Mouse (Mus musculus) splenic B cell, adult 2 months (primary cell): ENCODE data around the gene Zfp110.
"Not testable (repeated sequence)": the region's sequence is repeated elsewhere in the genome, so short reads cannot be mapped to it uniquely, and the experiment has no call there.

Experiments
- DNase-seq: peaks from one replicate; pipeline ENCODE4 v3.0.0-alpha.2; 2011; ENCODE audit warnings: low read depth, low spot score
- H3K27me3 ChIP-seq: 2 replicates; pipeline ENCODE4 v1.6.1; 2012; ENCODE audit warnings: mild to moderate bottlenecking, low read length, moderate library complexity, mixed read lengths; ENCODE audit not compliant: control insufficient read depth, poor library complexity, insufficient read depth, severe bottlenecking
- H3K36me3 ChIP-seq: 2 replicates; pipeline ENCODE4 v1.6.1; 2012; ENCODE audit warnings: mild to moderate bottlenecking, low read length, moderate library complexity, mixed read lengths; ENCODE audit not compliant: control insufficient read depth, poor library complexity, insufficient read depth, severe bottlenecking

Gene Zfp110

GRCm38 (mm10) chr7:12834162-12835120, at the start of gene Zfp110:
TSS of gene Zfp110 (plus strand) at chr7:12834761.
- Histone ChIP-seq H3K36me3 (peaks cover 17% of the 10 kb centered on the region), H3K27me3 (no peaks in the 10 kb centered on the region)
- peak; percentile 92 for DNase-seq

DNA sequence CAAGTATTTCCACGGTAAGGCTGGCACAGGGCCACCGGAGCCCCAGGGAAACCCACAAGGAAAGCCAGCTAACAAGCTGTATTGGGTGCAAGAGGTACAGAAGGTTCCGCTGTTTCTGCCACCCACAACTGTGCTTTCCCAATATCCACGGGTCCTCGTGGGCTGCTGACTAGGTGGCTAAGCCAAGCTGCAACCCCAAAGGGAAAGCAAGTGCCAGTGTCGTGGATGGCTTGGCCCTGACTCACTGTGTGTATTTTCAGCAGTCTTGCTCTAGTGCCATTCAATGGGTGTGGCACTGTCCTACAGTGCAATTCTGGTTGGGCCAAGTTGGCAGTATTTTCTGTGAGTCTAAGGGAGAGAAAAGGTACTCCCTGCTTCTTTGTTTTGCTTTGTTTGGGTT, 47.2 kb upstream of the Zfp110 start:
- no peaks in the 10 kb centered on the region for H3K27me3 ChIP-seq
- H3K36me3 ChIP-seq: no peaks in the 10 kb centered on the region
- no peak for DNase-seq

- H3K27me3 ChIP-seq: no peaks in the 10 kb centered on the region
- no peaks in the 10 kb centered on the region for H3K36me3 ChIP-seq
- DNase-seq: no peak
Observed at GRCm38 (mm10) chr7:12788025-12788424, 46.5 kb upstream of the Zfp110 start.

DNA sequence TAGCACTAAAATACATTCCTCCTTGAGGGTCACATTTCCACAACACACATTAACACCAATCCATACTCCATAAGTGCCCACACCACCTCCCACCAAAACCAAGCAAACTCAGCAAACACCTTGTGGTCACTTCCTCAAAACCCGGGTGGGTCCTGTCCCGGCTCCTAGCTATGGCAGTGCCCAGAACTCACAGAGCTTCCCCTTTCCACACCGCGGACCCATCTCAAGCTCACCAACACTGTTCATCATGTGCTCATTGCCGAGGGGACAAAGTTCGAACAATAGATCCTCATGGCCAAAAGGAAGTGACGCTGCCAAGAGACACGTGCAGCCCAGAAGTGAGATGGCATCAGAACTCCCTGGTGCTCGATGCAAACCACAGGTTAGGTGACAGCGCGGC, 41.9 kb upstream of the Zfp110 start:
- not testable (repeated sequence) for H3K36me3 ChIP-seq, H3K27me3 ChIP-seq
- peak; percentile 6 for DNase-seq

GRCm38 (mm10) chr7:12797971-12798370, 36.6 kb upstream of the Zfp110 start:
- no peaks in the 10 kb centered on the region for H3K36me3 ChIP-seq
- H3K27me3 ChIP-seq: no peaks in the 10 kb centered on the region
- no peak for DNase-seq

GRCm38 (mm10) chr7:12799554-12799953, 35.0 kb upstream of the Zfp110 start:
- DNase-seq: no peak
- Histone ChIP-seq H3K36me3 (no peaks in the 10 kb centered on the region), H3K27me3 (no peaks in the 10 kb centered on the region)

GRCm38 (mm10) chr7:12802866-12803726, 31.5 kb upstream of the Zfp110 start, which contains the start of gene Zscan18:
TSS of gene Zscan18 (minus strand) at chr7:12803635.
- Histone ChIP-seq H3K27me3 (no peaks in the 10 kb centered on the region), H3K36me3 (0 out of 2 replicates have a peak, but pooled peaks cover 2% of the 10 kb centered on the region)
- DNase-seq: peak; percentile 50

- Histone ChIP-seq H3K36me3 (0 out of 2 replicates have a peak, but pooled peaks cover 2% of the 10 kb centered on the region), H3K27me3 (no peaks in the 10 kb centered on the region)
- DNase-seq: no peak
Observed at GRCm38 (mm10) chr7:12803727-12804071, 30.9 kb upstream of the Zfp110 start.

- Histone ChIP-seq H3K36me3 (peaks cover 14% of the 10 kb centered on the region), H3K27me3 (no peaks in the 10 kb centered on the region)
- peak; percentile 13 for DNase-seq
Observed at GRCm38 (mm10) chr7:12815566-12815965, 19.0 kb upstream of the Zfp110 start.

- Histone ChIP-seq H3K27me3 (no peaks in the 10 kb centered on the region), H3K36me3 (peaks cover 3% of the 10 kb centered on the region; the same call in 1 of the 2 replicates)
- DNase-seq: peak; percentile 95
Observed at GRCm38 (mm10) chr7:12818521-12819295, 15.9 kb upstream of the Zfp110 start, which contains the start of gene Zfp329. TSS of gene Zfp329 (minus strand) at chr7:12818858.

DNA sequence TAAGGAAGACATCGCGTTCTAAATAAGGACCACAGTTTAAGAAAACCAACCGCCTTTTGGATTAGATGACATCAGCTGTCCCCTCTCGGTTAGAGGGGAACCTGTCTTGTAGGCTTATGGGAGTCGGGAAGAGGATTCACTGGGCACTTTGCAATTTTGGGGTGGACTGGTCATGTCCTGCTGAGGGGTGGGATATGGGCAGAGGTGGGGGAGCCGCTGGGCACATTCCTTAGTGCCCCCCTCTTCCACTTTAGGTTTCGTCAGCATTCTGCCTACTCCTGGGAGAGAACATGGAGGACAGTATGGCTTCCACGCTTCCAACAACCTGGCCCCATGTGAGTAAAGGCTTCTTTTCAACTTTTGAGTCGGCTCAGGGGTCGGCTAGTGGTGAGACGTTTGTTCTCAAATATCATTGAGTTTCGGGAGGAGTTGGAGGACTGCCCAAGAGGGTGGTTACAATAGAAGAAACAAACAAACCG, 671 bp downstream of the Zfp110 start:
- H3K36me3 ChIP-seq: peaks cover 20% of the 10 kb centered on the region
- no peak for DNase-seq
- no peaks in the 10 kb centered on the region for H3K27me3 ChIP-seq

DNA sequence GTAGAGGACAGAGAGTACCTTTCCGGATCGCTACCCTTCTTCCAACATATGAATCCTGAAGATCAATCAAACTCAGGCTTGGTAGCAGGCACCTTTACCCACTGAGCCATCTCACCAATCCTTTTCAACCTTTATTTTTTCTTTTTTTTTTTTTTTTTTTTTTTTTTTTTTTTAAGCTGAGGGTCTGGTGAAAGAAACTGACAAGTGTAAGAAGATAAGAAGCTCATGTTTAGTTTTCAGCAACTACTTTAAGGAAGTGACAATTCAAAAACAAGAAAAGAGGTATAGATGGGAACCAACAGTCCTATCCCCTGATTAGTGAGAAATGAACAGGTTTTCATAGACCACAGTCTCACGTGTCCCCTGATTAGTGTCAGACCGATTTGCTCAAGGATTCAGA, 1.2 kb downstream of the Zfp110 start:
- Histone ChIP-seq H3K27me3 (no peaks in the 10 kb centered on the region), H3K36me3 (peaks cover 23% of the 10 kb centered on the region)
- no peak for DNase-seq

DNA sequence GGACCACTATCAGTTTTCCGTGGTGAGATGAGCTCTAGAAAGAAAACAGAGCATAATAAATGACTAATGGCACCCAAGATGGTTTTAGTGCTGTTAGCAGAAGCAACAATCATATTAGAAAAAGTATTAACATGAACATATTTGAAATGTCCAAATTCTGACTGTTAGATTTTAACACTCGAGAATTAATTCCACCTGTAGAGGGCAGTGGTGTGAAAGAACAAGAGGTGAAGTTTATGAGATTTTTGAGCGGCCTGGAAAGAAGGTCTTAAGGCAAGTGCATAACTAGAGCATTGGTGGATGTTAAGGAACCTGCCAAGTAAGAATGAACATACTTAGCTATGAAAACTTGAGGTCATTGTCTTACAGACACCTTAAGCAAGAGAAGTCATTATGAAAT, 39.7 kb downstream of the Zfp110 start:
- H3K36me3 ChIP-seq: no peaks in the 10 kb centered on the region
- DNase-seq: peak; percentile 71
- no peaks in the 10 kb centered on the region for H3K27me3 ChIP-seq

DNA sequence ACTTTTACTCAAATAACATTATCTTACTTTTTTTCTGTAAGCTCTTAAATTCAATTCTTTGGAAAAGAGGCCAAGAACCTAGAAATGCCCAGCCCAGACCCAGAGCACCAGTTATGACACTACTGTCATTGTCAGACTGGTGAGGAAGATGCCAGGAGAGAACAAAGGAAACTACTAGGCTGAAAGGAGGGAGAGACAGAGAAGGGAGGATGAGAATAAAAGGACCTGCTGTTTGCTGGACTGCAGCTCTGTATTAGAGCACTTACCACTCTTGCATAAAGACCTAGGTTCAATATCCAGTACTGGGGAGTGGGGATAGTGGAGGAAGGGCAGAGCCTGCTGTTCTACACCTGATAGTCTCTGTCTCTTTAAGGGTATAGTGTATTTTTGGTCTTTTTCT, 45.5 kb downstream of the Zfp110 start:
- Histone ChIP-seq H3K36me3 (no peaks in the 10 kb centered on the region), H3K27me3 (no peaks in the 10 kb centered on the region)
- DNase-seq: no peak
